Mouse (Mus musculus): ENCODE data around the gene Bnip2. TPM values are rescaled to one million over a fixed set of nuclear protein-coding genes. Genes with fewer than 3 reads are reported as not detected.

Gene Bnip2
- polyA plus RNA-seq, 1 experiment from 2014 or later: 124 TPM

DNA sequence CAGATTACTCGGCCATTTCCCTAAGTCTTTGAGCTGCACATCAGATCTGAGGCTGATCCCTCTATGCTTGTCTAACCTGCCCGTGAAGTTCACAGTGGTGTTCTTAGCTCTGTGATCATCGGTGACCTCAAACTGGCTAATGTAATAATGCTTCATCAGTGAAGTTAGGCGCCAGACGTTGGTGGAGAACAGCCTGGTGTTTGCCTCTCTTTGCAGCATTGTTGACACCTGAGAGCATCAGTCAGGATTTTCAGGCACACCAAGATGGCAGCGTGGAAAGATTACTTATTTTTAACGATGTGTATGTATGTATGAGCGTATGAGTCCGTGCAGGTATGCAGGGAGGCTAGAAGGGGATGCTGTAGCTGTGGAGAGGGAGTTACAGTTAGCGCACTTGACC is 3.2 kb upstream of the Bnip2 start:
- Histone ChIP-seq H3K9me3 (ENCODE audit: control insufficient read depth, low read length) (no peaks in the 10 kb centered on the region), H3K27me3 (replicated peaks; ENCODE audit: control insufficient read depth, insufficient read depth, low read length) (no peaks in the 10 kb centered on the region), H3K4me3 (ENCODE audit: low read depth, low read length) (no peak overlapping the region), H3K9ac (ENCODE audit: low read depth, low read length) (no peak overlapping the region), H3K36me3 (ENCODE audit: control insufficient read depth, insufficient read depth, low read length) (no peaks in the 10 kb centered on the region), H3K4me1 (ENCODE audit: control insufficient read depth, insufficient read depth, low read length) (peaks cover 5% of the 10 kb centered on the region; the same call in 1 of the 2 replicates), H3K27ac (replicated peaks; ENCODE audit: low read depth, low read length) (no peak overlapping the region), H3K4me2 (ENCODE audit: low read depth, low read length) (no peak overlapping the region)
- DNase-seq (ENCODE audit: low spot score): no peak
- WGBS: 73% methylated on average over 10 of the region's 10 CpGs
- ATAC-seq (ENCODE audit: low read depth): no peak

DNA sequence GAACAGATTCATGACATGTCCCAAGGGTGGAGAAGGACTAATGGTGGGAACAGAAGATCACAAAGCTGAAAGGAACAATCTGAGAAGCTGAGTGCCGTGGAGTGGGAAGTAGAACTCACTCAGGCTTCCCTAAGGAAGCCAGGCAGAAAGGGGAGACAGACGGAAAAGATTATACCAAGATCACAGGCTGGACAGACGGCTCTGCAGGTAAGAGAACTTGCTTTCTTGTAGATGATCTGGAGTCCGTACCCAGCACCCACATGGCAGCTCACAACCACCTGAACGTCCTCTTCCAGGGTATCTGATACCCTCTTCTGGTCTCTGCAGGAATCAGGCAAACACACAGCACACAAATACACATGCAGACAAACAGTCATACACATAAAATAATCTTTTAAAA is 2.7 kb upstream of the Bnip2 start:
- WGBS: 77% methylated on average over 5 of the region's 5 CpGs
- Histone ChIP-seq H3K4me1 (ENCODE audit: control insufficient read depth, insufficient read depth, low read length) (peaks cover 5% of the 10 kb centered on the region; the same call in 1 of the 2 replicates), H3K4me3 (ENCODE audit: low read depth, low read length) (no peak overlapping the region), H3K36me3 (ENCODE audit: control insufficient read depth, insufficient read depth, low read length) (no peaks in the 10 kb centered on the region), H3K27ac (replicated peaks; ENCODE audit: low read depth, low read length) (no peak overlapping the region), H3K9me3 (ENCODE audit: control insufficient read depth, low read length) (no peaks in the 10 kb centered on the region), H3K4me2 (ENCODE audit: low read depth, low read length) (no peak overlapping the region), H3K9ac (ENCODE audit: low read depth, low read length) (no peak overlapping the region), H3K27me3 (replicated peaks; ENCODE audit: control insufficient read depth, insufficient read depth, low read length) (no peaks in the 10 kb centered on the region)
- DNase-seq (ENCODE audit: low spot score): no peak
- ATAC-seq (ENCODE audit: low read depth): no peak

DNA sequence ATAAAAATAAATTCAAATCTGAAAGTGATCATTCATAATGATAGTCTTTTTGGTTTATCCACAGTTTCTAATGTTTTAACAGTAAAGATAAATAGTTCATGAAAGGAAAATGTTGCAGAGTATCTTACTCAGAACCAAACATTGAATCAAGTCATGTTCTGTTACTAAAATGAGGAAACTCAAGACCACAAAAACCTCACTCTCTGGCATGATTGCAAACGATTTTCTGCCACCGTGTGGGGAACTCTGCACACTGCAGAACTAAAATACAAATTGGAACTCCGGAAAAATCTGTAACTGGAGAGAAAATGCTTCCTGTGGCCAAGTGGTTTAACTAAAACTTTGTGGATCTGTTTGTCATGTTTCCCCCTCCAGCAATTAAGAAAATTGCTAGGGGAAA is 1.7 kb upstream of the Bnip2 start:
- no peaks in the 10 kb centered on the region for H3K27me3 ChIP-seq (replicated peaks; ENCODE audit: control insufficient read depth, insufficient read depth, low read length)
- H3K4me3 ChIP-seq (ENCODE audit: low read depth, low read length): no peak overlapping the region
- H3K4me2 ChIP-seq (ENCODE audit: low read depth, low read length): no peak overlapping the region
- peak; percentile 87 for DNase-seq (ENCODE audit: low spot score)
- 0 out of 2 replicates have a peak, but pooled peaks cover 9% of the 10 kb centered on the region for H3K36me3 ChIP-seq (ENCODE audit: control insufficient read depth, insufficient read depth, low read length)
- H3K27ac ChIP-seq (replicated peaks; ENCODE audit: low read depth, low read length): no peak overlapping the region
- WGBS: 1% methylated on average over 3 of the region's 3 CpGs
- no peak overlapping the region for H3K9ac ChIP-seq (ENCODE audit: low read depth, low read length)
- H3K4me1 ChIP-seq (ENCODE audit: control insufficient read depth, insufficient read depth, low read length): peaks cover 5% of the 10 kb centered on the region; the same call in 1 of the 2 replicates
- no peak for ATAC-seq (ENCODE audit: low read depth)
- no peaks in the 10 kb centered on the region for H3K9me3 ChIP-seq (ENCODE audit: control insufficient read depth, low read length)

DNA sequence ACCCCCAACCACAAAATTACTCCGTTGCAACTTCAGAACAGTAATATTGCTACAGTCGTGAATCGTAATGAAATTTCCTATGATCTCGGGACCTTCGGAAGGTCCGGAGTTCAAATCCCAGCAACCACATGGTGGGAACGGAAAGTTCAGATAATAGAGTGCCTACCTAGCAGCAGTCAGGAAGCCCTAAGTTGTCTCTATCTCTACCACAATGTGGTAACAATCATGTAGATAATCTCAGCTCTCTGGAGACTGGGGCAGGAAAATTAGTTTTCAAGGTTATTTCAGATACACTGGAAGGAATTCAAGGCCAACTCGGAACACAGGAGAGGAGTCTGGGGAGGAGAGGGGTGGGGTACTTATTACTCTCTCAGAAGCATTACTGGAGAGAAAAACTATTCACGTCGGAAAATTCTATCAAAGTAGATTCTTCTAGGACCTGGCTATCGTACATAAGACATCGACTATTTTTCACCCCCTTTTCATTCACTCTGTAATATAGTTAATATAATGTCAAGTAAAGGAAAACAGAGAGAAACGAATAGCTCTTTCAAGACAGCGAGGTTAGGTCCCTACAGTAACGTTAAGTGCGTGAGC is 462 bp upstream of the Bnip2 start:
- Histone ChIP-seq H3K9me3 (ENCODE audit: control insufficient read depth, low read length) (no peaks in the 10 kb centered on the region), H3K36me3 (ENCODE audit: control insufficient read depth, insufficient read depth, low read length) (0 out of 2 replicates have a peak, but pooled peaks cover 9% of the 10 kb centered on the region), H3K4me2 (ENCODE audit: low read depth, low read length) (peak overlapping the region; percentile 77), H3K27ac (replicated peaks; ENCODE audit: low read depth, low read length) (peak overlapping the region; percentile 96), H3K27me3 (replicated peaks; ENCODE audit: control insufficient read depth, insufficient read depth, low read length) (no peaks in the 10 kb centered on the region), H3K4me3 (ENCODE audit: low read depth, low read length) (peak overlapping the region; percentile 99), H3K4me1 (ENCODE audit: control insufficient read depth, insufficient read depth, low read length) (peaks cover 5% of the 10 kb centered on the region; the same call in 1 of the 2 replicates), H3K9ac (ENCODE audit: low read depth, low read length) (peak overlapping the region; percentile 99)
- WGBS: 22% methylated on average over 16 of the region's 16 CpGs
- ATAC-seq (ENCODE audit: low read depth): peak; percentile 21; the same call in 1 of the 2 replicates
- peak; percentile 26 for DNase-seq (ENCODE audit: low spot score)

DNA sequence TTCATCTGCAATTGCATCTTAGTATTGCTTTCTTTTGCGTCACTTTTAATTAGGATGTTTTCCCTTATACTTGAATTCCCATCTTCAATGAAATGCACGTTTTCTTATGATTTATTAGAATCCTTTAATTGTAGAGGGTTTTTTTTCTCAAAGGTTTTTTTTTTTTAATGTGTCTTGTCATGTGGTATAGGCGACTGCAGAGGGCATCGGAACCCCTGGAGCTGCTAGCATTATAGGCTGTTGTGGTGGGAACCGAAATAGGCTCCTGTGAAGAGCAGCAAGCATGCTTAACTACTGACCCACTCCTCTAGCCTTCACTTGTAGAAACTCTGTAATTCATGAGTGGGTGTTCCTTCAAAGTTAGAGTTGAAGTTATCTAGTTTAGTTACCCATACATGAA is 1.1 kb downstream of the Bnip2 start:
- Histone ChIP-seq H3K27me3 (replicated peaks; ENCODE audit: control insufficient read depth, insufficient read depth, low read length) (no peaks in the 10 kb centered on the region), H3K9me3 (ENCODE audit: control insufficient read depth, low read length) (no peaks in the 10 kb centered on the region), H3K27ac (replicated peaks; ENCODE audit: low read depth, low read length) (peak overlapping the region; percentile 96; the same call in 1 of the 2 replicates), H3K4me2 (ENCODE audit: low read depth, low read length) (peak overlapping the region; percentile 77), H3K9ac (ENCODE audit: low read depth, low read length) (peak overlapping the region; percentile 99), H3K4me1 (ENCODE audit: control insufficient read depth, insufficient read depth, low read length) (peaks cover 5% of the 10 kb centered on the region; the same call in 1 of the 2 replicates), H3K36me3 (ENCODE audit: control insufficient read depth, insufficient read depth, low read length) (peaks cover 20% of the 10 kb centered on the region; the same call in 1 of the 2 replicates), H3K4me3 (ENCODE audit: low read depth, low read length) (peak overlapping the region; percentile 99)
- ATAC-seq (ENCODE audit: low read depth) (no peak), DNase-seq (ENCODE audit: low spot score) (peak; percentile 20)
- WGBS: 8% methylated on average over 5 of the region's 5 CpGs

DNA sequence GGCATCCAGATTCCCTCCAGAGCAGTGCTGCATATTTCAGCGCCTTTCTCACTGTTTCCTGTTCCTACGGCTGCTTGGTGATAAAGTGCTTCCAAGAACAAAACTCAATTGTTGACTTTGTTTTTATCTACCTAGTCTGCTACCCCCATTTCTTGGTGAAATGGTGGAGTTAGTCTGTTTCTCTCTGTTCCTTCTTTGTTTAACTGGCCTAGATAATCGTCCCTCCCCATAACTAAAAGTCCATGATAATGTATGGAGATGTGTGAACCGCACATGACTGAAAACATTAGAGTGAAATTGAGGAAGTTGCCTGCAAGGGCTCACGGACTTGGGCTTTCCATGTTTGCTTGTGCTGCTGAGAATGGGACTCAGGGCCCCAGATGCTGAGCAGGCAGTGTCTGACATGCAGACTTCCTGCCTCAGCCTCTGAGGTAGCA is 3.6 kb downstream of the Bnip2 start:
- peaks cover 42% of the 10 kb centered on the region for H3K36me3 ChIP-seq (ENCODE audit: control insufficient read depth, insufficient read depth, low read length)
- H3K27ac ChIP-seq (replicated peaks; ENCODE audit: low read depth, low read length): no peak overlapping the region
- H3K9me3 ChIP-seq (ENCODE audit: control insufficient read depth, low read length): no peaks in the 10 kb centered on the region
- H3K9ac ChIP-seq (ENCODE audit: low read depth, low read length): no peak overlapping the region
- 69% methylated on average over 5 of the region's 5 CpGs for WGBS
- H3K4me1 ChIP-seq (ENCODE audit: control insufficient read depth, insufficient read depth, low read length): peaks cover 5% of the 10 kb centered on the region; the same call in 1 of the 2 replicates
- no peak for DNase-seq (ENCODE audit: low spot score)
- H3K4me3 ChIP-seq (ENCODE audit: low read depth, low read length): no peak overlapping the region
- H3K4me2 ChIP-seq (ENCODE audit: low read depth, low read length): no peak overlapping the region
- no peaks in the 10 kb centered on the region for H3K27me3 ChIP-seq (replicated peaks; ENCODE audit: control insufficient read depth, insufficient read depth, low read length)
- ATAC-seq (ENCODE audit: low read depth): no peak

DNA sequence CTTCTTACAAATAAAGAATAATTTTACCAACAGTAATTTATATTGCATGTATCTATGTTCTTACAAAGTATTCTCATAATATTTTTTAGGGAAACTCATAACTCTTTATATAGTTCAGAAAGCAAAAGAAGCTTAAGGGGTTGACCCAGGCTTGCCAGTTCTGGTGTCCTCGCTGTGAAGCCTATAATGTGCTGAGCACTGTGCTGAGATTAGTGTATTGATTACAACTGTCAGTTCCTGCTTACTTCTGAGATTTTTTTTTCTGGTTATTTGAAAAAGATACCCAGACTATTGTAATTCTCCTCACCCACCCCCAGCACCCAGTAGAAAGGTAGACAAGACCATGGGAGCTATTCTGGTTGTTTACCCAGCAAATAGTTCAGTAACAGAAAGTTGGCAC is 4.2 kb downstream of the Bnip2 start:
- Histone ChIP-seq H3K27ac (replicated peaks; ENCODE audit: low read depth, low read length) (no peak overlapping the region), H3K4me1 (ENCODE audit: control insufficient read depth, insufficient read depth, low read length) (peaks cover 5% of the 10 kb centered on the region; the same call in 1 of the 2 replicates), H3K4me3 (ENCODE audit: low read depth, low read length) (no peak overlapping the region), H3K9ac (ENCODE audit: low read depth, low read length) (no peak overlapping the region), H3K4me2 (ENCODE audit: low read depth, low read length) (no peak overlapping the region), H3K27me3 (replicated peaks; ENCODE audit: control insufficient read depth, insufficient read depth, low read length) (no peaks in the 10 kb centered on the region), H3K36me3 (ENCODE audit: control insufficient read depth, insufficient read depth, low read length) (peaks cover 48% of the 10 kb centered on the region), H3K9me3 (ENCODE audit: control insufficient read depth, low read length) (no peaks in the 10 kb centered on the region)
- DNase-seq (ENCODE audit: low spot score): no peak
- no peak for ATAC-seq (ENCODE audit: low read depth)
- 80% methylated on average over 1 of the region's 1 CpGs for WGBS

DNA sequence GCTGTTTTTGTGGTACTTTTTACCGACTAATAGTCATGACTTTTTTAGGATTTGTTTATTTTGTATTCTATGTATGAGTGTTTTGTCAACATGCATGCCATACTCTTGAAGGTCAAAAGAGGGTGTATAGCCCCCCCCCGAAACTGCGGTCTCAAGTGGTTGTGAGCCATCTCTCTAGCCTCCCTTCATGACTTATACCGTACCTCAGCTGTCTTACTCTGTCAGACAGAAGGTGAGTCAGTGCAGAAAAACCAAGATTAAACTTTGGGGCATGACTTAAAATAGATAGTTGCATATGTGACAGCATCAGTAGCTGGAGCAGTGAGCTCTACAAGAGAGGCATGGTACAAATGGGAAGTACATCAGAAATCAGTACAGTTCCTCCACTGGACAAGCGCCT is 5.3 kb downstream of the Bnip2 start:
- Histone ChIP-seq H3K4me1 (ENCODE audit: control insufficient read depth, insufficient read depth, low read length) (peaks cover 5% of the 10 kb centered on the region; the same call in 1 of the 2 replicates), H3K4me2 (ENCODE audit: low read depth, low read length) (no peak overlapping the region), H3K27ac (replicated peaks; ENCODE audit: low read depth, low read length) (no peak overlapping the region), H3K27me3 (replicated peaks; ENCODE audit: control insufficient read depth, insufficient read depth, low read length) (no peaks in the 10 kb centered on the region), H3K9me3 (ENCODE audit: control insufficient read depth, low read length) (no peaks in the 10 kb centered on the region), H3K36me3 (ENCODE audit: control insufficient read depth, insufficient read depth, low read length) (peaks cover 59% of the 10 kb centered on the region), H3K9ac (ENCODE audit: low read depth, low read length) (no peak overlapping the region), H3K4me3 (ENCODE audit: low read depth, low read length) (no peak overlapping the region)
- WGBS: 91% methylated on average over 5 of the region's 5 CpGs
- DNase-seq (ENCODE audit: low spot score) (no peak), ATAC-seq (ENCODE audit: low read depth) (no peak)

DNA sequence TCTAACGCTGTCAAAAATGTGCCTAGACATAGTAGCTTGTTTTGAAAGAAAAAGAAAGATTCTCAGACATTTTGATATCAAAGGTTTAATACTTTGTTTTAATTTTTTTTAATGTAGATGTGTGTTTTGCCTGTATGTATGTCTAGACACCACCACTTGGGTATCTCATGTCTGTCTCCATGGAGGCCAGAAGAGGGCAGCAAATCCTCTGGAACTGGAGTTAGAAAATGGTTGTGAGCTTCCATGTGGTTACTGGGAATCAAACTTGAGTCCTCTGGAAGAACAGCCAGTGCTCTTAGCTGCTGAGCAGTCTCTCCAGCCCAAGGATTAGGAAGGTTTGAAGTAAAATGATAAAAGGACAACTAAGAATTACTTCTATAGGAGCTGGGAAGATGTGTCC is 10.1 kb downstream of the Bnip2 start:
- H3K27ac ChIP-seq (replicated peaks; ENCODE audit: low read depth, low read length): no peak overlapping the region
- no peaks in the 10 kb centered on the region for H3K27me3 ChIP-seq (replicated peaks; ENCODE audit: control insufficient read depth, insufficient read depth, low read length)
- no peaks in the 10 kb centered on the region for H3K9me3 ChIP-seq (ENCODE audit: control insufficient read depth, low read length)
- no peak overlapping the region for H3K4me3 ChIP-seq (ENCODE audit: low read depth, low read length)
- H3K4me2 ChIP-seq (ENCODE audit: low read depth, low read length): no peak overlapping the region
- peaks cover 93% of the 10 kb centered on the region for H3K36me3 ChIP-seq (ENCODE audit: control insufficient read depth, insufficient read depth, low read length)
- ATAC-seq (ENCODE audit: low read depth) (no peak), DNase-seq (ENCODE audit: low spot score) (no peak)
- WGBS: 79% methylated on average over 1 of the region's 1 CpGs
- no peaks in the 10 kb centered on the region for H3K4me1 ChIP-seq (ENCODE audit: control insufficient read depth, insufficient read depth, low read length)
- no peak overlapping the region for H3K9ac ChIP-seq (ENCODE audit: low read depth, low read length)
